Comparison of ENCODE assay signal across 8 mouse cellular contexts in the genomic region with DNA sequence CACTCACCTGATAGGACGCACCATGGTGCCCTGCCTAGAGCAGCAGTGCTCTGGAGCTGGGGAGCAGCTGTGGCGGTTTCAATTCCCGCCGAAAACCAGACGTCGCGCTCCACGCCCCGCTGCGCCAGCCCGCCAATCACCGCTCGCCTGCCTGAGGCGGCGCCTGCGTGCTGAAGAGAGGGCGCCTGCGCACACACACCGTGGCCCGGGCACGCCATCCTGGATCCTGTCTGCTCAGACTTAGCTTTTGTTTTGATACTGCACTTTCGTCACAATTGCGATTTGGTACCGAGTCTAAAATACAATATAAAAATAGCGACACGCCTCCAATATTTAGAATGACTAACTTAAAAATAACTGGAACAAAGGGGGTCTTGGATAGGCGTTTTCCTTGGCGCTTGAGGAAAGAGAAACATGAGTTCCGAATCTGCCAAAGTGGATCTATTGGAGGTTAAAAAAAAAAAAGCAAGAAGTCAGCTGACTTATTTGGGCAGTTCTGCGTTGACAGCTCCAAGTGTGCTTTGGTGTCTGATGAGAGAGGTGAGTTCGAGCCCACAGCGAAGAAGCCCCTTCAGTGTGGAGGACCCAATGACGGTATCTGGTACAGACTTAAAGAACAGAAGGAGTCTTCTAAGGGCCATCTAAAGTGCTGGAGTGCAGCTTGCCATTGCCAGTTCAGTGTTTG. TPM values are rescaled to one million over a fixed set of nuclear protein-coding genes. Genes with fewer than 3 reads are reported as not detected.
A peak's percentile ranks its signal among the peaks of the same experiment; 100 is the strongest.
DNase-seq lines count a peak whose midpoint lies in the region; ATAC-seq and TF ChIP-seq lines count a peak whose summit lies in the region.

A gene (minus strand): TSS at position 101 of the 685 bp plus-strand sequence.
A gene (plus strand): TSS at position 476 of the 685 bp plus-strand sequence.

- TF ChIP-seq EP300 in ES-Bruce4 (IDR thresholded peaks at IDR 0.05; ENCODE audit: insufficient read depth, low read depth, low read length) = peak; percentile 29; the same call in 1 of the 2 replicates
- TF ChIP-seq EP300 in liver, postnatal 0 days (IDR thresholded peaks at IDR 0.05; ENCODE audit: low read depth) = peak; percentile 86

- under 1% methylated on average over 33 of the region's 33 CpGs for WGBS in forebrain, embryonic 13.5 days
- WGBS in large intestine, adult 2 months = under 1% methylated on average over 33 of the region's 33 CpGs
- under 1% methylated on average over 33 of the region's 33 CpGs for WGBS in liver, postnatal 0 days (ENCODE audit: insufficient replicate concordance)
- under 1% methylated on average over 33 of the region's 33 CpGs for WGBS in neural tube, embryonic 14.5 days

- intact Hi-C loops in heart, postnatal 10 days (cut with DNase I) = loop anchor here (2.0 to 5.0 kb wide), 3 partner anchors 92 to 513 kb away; a partner anchor contains a TSS

- no peaks in the 10 kb centered on the region for H3K4me1 ChIP-seq in ES-Bruce4 (ENCODE audit: control insufficient read depth, insufficient read depth, low read length)
- H3K4me1 ChIP-seq in forebrain, embryonic 13.5 days = peaks cover 26% of the 10 kb centered on the region
- H3K4me1 ChIP-seq in liver, postnatal 0 days (ENCODE audit: insufficient read depth) = peaks cover 14% of the 10 kb centered on the region
- peaks cover 9% of the 10 kb centered on the region for H3K4me1 ChIP-seq in neural tube, embryonic 14.5 days (ENCODE audit: control insufficient read depth, insufficient read depth, low read length)

- TF ChIP-seq POLR2A in ES-Bruce4 (IDR thresholded peaks at IDR 0.05; ENCODE audit: insufficient read depth, low read length) = peak; percentile 80

- TF ChIP-seq CTCF in ES-Bruce4 (IDR thresholded peaks at IDR 0.05; ENCODE audit: low read depth, low read length) = no peak
- no peak; the same call in 1 of the 2 replicates for TF ChIP-seq CTCF in liver, postnatal 0 days (IDR thresholded peaks at IDR 0.05; ENCODE audit: low read depth)

- no peak within 1 kb of the TSS for H3K27ac ChIP-seq in ES-Bruce4 (ENCODE audit: insufficient read depth, low read length)
- H3K27ac ChIP-seq in forebrain, embryonic 13.5 days = peak within 1 kb of the TSS; percentile 40; the same call in 1 of the 2 replicates
- peak within 1 kb of the TSS; percentile 64 for H3K27ac ChIP-seq in liver, postnatal 0 days (ENCODE audit: low read depth)
- H3K27ac ChIP-seq in neural tube, embryonic 14.5 days (ENCODE audit: low read depth, low read length) = peak within 1 kb of the TSS; percentile 30; the same call in 1 of the 2 replicates

- H3K4me2 ChIP-seq in forebrain, embryonic 13.5 days = peak within 1 kb of the TSS; percentile 96
- H3K4me2 ChIP-seq in liver, postnatal 0 days (ENCODE audit: low read depth, low read length) = peak within 1 kb of the TSS; percentile 97
- H3K4me2 ChIP-seq in neural tube, embryonic 14.5 days (ENCODE audit: low read depth, low read length) = peak within 1 kb of the TSS; percentile 73

- H3K4me3 ChIP-seq in ES-Bruce4 (ENCODE audit: low read depth, low read length) = peak within 1 kb of the TSS; percentile 100
- peak within 1 kb of the TSS; percentile 75 for H3K4me3 ChIP-seq in forebrain, embryonic 13.5 days
- peak within 1 kb of the TSS; percentile 90 for H3K4me3 ChIP-seq in liver, postnatal 0 days (ENCODE audit: low read depth, low read length)
- H3K4me3 ChIP-seq in neural tube, embryonic 14.5 days (ENCODE audit: low read depth, low read length) = peak within 1 kb of the TSS; percentile 66

- H3K27me3 ChIP-seq in ES-Bruce4 (ENCODE audit: control insufficient read depth, insufficient read depth, low read length, poor library complexity, severe bottlenecking) = no peaks in the 10 kb centered on the region
- no peaks in the 10 kb centered on the region for H3K27me3 ChIP-seq in forebrain, embryonic 13.5 days
- no peaks in the 10 kb centered on the region for H3K27me3 ChIP-seq in liver, postnatal 0 days (ENCODE audit: insufficient read depth, low read length)
- no peaks in the 10 kb centered on the region for H3K27me3 ChIP-seq in neural tube, embryonic 14.5 days (ENCODE audit: control insufficient read depth, insufficient read depth, low read length)

- DNase-seq in heart, postnatal 10 days = peak; percentile 97
- DNase-seq in large intestine, adult 2 months (ENCODE audit: low read depth, low spot score) = peak; percentile 70
- peak; percentile 95 for DNase-seq in liver, postnatal 0 days
- DNase-seq in testis, postnatal 10 days (ENCODE audit: low spot score) = peak; percentile 95

- peak; percentile 97 for ATAC-seq in cerebellum, adult (ENCODE audit: insufficient number of reproducible peaks, low FRiP score, low TSS enrichment)
- ATAC-seq in forebrain, embryonic 13.5 days = peak; percentile 99
- peak; percentile 99 for ATAC-seq in liver, postnatal 0 days
- peak; percentile 99 for ATAC-seq in neural tube, embryonic 14.5 days (ENCODE audit: low read depth)

- H3K36me3 ChIP-seq in ES-Bruce4 (ENCODE audit: control insufficient read depth, insufficient read depth, low read length, poor library complexity, severe bottlenecking) = peaks cover 3% of the 10 kb centered on the region; the same call in 1 of the 2 replicates
- H3K36me3 ChIP-seq in forebrain, embryonic 13.5 days (ENCODE audit: poor library complexity, severe bottlenecking) = peaks cover 18% of the 10 kb centered on the region
- H3K36me3 ChIP-seq in liver, postnatal 0 days (replicated peaks; ENCODE audit: insufficient read depth, low read length) = peaks cover 14% of the 10 kb centered on the region
- H3K36me3 ChIP-seq in neural tube, embryonic 14.5 days (ENCODE audit: control insufficient read depth, insufficient read depth, low read length) = no peaks in the 10 kb centered on the region

- no peaks in the 10 kb centered on the region for H3K9me3 ChIP-seq in ES-Bruce4 (replicated peaks; ENCODE audit: control insufficient read depth, insufficient read depth, low read length, poor library complexity, severe bottlenecking)
- no peaks in the 10 kb centered on the region for H3K9me3 ChIP-seq in forebrain, embryonic 13.5 days (replicated peaks)
- no peaks in the 10 kb centered on the region for H3K9me3 ChIP-seq in liver, postnatal 0 days (ENCODE audit: low read length)
- H3K9me3 ChIP-seq in neural tube, embryonic 14.5 days (ENCODE audit: control insufficient read depth, low read length) = no peaks in the 10 kb centered on the region

- peak within 1 kb of the TSS; percentile 88 for H3K9ac ChIP-seq in ES-Bruce4 (ENCODE audit: low read depth, poor library complexity, severe bottlenecking)
- H3K9ac ChIP-seq in forebrain, embryonic 13.5 days = peak within 1 kb of the TSS; percentile 81
- peak within 1 kb of the TSS; percentile 84 for H3K9ac ChIP-seq in liver, postnatal 0 days (replicated peaks)
- H3K9ac ChIP-seq in neural tube, embryonic 14.5 days (replicated peaks; ENCODE audit: low read depth, low read length) = peak within 1 kb of the TSS; percentile 63

RNA-seq across cellular contexts. Expression of the first gene that starts in this region (rescaled TPM):
- 47.6 and 53.8 TPM in 2 replicates for polyA plus RNA-seq in ES-Bruce4 (2011; ENCODE audit: insufficient read depth, insufficient read length, low read depth, missing spikeins)
- 53.5 and 55.4 TPM in 2 replicates for polyA plus RNA-seq in forebrain, embryonic 13.5 days (2015; fragmentation: Nextera tagmentation; extraction: Ambion mirVana)
- 10 to 100 TPM in 1 of 2 experiments, 1 to 10 TPM in 1; 8.6 to 10.0 TPM for total RNA-seq in heart, postnatal 10 days (2021)
- polyA plus RNA-seq in large intestine, adult 2 months (2012; rRNA removed) = 6.3 and 7.4 TPM in 2 replicates
- 22.9 and 23.7 TPM in 2 replicates for polyA plus RNA-seq in liver, postnatal 0 days (2015; fragmentation: Nextera tagmentation; extraction: Ambion mirVana)
- polyA plus RNA-seq in neural tube, embryonic 14.5 days (2014; fragmentation: Nextera tagmentation; extraction: Ambion mirVana) = 10.2 and 12.6 TPM in 2 replicates

RNA-seq across cellular contexts. Expression of the second gene that starts in this region (rescaled TPM):
- polyA plus RNA-seq in ES-Bruce4 (2011; ENCODE audit: insufficient read depth, insufficient read length, low read depth, missing spikeins) = 15.8 and 21.0 TPM in 2 replicates
- polyA plus RNA-seq in forebrain, embryonic 13.5 days (2015; fragmentation: Nextera tagmentation; extraction: Ambion mirVana) = 27.5 and 27.9 TPM in 2 replicates
- 10 to 100 TPM; 12.9 to 14.7 TPM for total RNA-seq in heart, postnatal 10 days (2021)
- polyA plus RNA-seq in large intestine, adult 2 months (2012; rRNA removed) = 3.5 and 4.8 TPM in 2 replicates
- 8.4 and 10.2 TPM in 2 replicates for polyA plus RNA-seq in liver, postnatal 0 days (2015; fragmentation: Nextera tagmentation; extraction: Ambion mirVana)
- polyA plus RNA-seq in neural tube, embryonic 14.5 days (2014; fragmentation: Nextera tagmentation; extraction: Ambion mirVana) = 35.2 and 37.3 TPM in 2 replicates
